Mouse (Mus musculus): ENCODE data around the gene Arhgap10.

DNA sequence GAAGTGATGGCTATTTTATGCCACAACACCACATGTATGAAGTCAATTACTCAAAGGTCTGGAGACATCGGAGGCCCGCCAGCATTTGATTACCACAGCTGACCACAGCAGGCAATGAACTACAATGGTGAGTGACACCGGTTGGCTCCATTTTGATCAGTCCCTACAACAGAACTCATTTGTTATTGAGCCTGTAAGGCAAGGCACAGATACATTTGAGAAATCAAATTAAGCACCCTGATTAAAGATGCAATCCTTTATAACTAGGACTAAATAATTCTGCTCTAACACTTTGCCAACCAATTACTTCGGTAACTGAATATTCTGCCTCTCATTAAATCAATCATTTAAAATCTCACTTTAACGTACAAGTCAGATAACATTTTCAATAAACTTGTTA is 157.3 kb downstream of the Arhgap10 start:
- TF ChIP-seq CTCF (IDR thresholded peaks at IDR 0.05) (no peak), EP300 (IDR thresholded peaks at IDR 0.05; ENCODE audit: insufficient read depth, low read depth, low read length) (no peak)
